Mouse (Mus musculus): ENCODE data around the gene Tbcd.

Gene Tbcd

GRCm38 (mm10) chr11:121479476-121480203, 27.9 kb downstream of the Tbcd start:
- no peak for DNase-seq

- peak in 1 of 2 experiments; percentile 17 for DNase-seq
These were observed 29.4 kb downstream of the Tbcd start for GRCm38 (mm10) chr11:121481129-121481528.

DNA sequence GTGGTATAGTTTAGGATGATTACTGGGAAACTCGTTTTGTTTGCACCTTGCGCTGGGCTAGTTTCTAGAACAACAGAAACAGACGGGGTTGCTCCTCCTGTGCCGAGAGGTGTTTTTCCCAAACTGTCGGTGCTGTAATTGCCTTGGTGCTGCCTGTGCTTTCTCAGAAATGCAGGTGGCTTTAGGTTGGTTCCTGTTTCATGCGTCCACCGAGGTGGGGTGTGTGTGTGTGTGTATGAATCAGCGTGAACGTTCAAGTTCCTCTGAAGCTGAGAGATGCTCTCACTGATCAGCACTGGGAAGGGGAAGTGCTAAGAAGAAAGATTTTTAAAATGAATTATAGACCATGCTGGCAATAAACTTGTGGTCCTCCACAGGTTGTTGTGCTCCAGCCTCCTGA, 34.1 kb downstream of the Tbcd start:
- no peak for DNase-seq

DNA sequence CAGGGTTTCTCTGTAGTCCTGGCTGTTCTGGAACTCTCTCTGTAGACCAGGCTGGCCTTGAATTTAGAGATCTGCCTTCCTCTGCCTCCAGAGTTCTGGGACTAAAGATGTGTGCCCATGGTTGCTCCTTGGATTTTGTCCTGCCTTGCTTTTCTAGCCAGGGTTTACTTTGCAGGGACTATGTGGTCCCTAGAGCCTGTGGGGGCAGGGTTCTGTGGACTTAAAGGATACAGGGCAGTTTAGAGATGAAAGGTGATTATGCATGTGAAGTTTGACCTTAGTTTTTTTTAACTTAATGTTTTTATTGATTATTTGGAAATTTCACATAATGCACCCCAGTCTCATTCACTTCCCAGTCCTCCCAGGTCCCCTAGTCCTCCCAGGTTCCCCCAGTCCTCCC, 38.9 kb downstream of the Tbcd start:
- no peak for DNase-seq

DNA sequence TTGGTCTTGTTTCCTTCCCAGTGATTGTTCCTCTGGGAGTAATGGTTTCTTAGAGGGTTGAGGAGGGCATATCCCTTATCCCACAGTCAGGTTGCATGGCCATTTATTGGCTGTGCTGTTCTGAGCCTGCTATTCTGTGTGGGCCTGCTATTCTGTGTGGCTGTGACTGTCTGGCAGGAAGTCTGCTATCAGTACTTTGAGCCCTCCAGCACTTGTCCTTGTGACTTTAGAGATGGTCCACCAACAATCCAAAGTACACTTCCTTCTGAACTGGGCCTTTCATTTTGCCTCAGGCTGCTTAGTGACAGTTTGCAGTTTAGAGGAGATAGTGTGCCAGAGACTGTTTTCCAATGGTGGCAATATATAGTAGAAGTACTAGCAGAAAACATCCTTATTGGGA, 48.8 kb downstream of the Tbcd start:
- no peak for DNase-seq

DNA sequence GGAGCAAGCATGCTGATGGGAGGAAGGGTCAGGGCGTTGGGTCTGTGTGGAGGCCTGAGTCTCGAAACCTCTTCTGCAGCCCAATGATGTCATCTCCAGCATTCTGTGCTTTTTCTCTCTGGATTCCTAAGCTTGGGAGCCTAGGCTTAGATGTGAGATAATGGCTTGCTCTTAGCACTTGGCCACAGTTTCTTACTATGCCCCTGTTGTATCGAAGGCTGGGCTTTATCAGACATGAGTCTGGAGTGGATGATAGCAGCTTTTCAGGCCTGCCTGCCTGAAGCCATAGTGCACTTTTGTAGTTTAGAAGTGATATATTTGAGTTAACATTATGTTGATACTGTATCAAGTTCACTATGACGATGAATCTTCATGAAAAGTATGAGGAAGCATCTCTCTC, 49.8 kb downstream of the Tbcd start:
- DNase-seq, result no peak

DNA sequence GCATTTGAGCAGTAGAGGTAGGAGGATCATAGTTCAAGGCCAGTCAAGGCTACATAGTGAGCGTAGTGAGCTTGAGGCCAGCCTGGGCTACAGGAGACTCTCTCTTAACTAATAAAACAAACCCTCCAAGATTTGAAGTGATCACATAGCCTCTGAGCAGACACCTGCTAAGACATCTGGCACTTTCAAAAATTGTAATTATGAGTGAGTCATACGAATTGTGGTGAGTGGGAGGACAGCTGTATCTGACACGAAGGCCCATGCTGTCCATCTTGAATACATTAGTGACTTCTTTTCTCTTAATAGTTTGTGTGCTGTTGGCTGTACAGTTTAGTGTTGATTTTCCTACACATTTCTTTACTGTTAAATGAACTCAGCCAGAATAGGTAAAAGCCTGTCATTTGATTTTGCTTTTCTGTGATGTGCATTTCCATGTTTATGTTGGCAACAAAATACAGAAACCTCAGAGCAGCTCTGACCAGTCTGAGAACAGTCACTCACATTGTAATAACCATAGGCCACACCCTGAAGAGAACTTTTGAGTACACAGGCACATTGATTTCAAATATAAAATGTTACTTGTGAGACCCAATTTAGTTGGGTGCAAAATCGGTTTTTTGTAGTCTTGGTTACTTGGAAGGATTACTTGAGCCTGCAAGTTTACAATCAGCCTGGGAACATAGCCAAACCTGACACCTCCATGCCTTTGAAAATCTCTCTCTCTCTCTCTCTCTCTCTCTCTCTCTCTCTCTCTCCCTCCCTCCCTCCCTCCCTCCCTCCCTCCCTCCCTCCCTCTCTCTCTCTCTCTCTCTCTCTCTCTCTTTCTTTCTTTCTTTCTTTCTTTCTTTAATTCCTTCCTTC, 50.5 kb downstream of the Tbcd start:
- no peak for DNase-seq

GRCm38 (mm10) chr11:121508478-121508877, 56.7 kb downstream of the Tbcd start:
- no peak for DNase-seq

DNA sequence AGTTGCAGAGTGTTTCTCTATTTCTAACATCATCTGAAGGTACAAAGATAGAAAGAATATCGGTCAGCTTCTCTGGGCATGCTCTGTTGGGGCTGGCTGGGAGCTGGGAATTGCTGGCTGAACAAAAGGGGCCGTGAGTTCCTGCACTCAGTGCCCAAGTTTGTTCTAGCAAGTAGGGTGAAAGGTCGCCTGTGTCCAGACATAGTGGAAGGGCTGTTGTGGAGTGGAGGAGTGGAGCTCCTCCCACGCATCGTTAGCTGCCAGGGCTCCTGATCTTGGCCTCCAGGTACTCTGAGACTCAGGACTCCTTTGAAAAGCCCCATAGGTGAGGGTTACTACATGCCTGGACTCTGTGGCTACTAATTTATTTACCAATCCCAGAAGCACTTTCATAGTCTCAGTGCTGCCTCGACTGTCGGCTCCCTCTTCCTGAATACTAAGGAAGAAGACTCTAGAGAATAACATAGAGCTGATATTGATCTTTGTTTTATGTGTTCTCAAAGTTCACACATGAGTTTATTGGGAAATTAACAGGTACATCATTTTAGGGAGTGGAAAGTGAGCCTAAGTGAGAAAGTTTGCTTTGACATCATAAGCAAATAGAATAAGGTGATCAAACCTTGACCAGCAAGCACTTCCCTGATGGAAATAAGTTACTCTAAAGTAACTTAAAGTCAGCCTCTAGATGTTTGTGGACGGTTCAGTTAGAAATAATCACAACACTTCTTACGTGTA, 58.9 kb downstream of the Tbcd start:
- peak; percentile 56 to 75 for DNase-seq

DNA sequence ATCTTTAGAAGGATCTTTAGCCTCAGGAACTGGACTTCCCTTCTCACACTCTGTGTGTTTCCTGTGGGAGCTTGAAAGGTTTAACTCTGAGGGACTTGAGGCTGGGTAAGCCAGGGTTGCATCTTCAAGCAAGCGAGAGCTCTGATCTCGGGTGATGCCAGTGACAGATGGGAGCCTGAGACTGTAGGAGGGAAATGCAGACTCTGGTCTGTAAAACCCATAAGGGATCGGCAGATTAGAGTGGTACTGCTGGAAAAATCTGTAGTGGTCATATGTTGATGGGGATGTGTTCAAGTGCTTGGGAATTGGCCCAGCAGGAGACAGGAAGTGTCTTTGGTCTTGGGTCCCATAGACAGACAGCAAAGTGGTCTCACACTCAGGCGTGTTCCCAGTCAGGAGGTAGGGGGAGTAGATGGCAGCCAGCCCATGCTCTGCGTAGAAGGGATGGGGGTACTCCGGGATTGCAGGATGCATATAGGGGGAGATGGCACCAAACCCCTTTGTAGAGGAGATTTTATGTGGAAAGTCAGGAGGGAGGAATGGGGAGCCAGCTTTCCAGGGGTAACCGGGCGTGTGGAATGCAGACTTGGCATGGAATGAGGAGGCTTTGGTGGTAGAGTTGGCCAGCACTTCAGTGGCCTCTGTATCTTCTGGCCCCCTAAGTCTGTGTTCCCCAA, 61.3 kb downstream of the Tbcd start:
- no peak for DNase-seq

- DNase-seq, result no peak
These were observed 64.2 kb downstream of the Tbcd start for GRCm38 (mm10) chr11:121515996-121516395.

DNA sequence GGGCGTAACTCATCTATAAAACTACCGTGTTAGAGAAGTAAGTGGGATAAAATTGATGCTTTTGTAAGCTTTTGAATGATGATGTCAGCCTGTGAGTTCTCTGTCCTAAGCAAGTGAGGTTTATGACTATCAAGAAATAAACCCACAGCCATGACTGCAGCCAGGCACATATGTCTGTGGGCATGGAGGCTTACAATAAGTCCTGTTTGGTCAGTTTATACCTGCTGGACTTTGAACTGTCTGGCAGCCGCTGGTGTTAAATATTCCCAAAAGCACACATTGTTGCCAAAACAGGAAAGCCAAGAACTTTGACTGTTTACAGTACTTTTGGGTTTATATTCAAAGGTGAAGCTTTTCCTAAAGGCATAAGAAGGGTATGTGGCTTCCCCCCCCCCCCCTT, 65.2 kb downstream of the Tbcd start:
- peak; percentile 72 to 80 for DNase-seq

GRCm38 (mm10) chr11:121517687-121518465, 66.1 kb downstream of the Tbcd start:
- DNase-seq, result peak; percentile 26 to 45

- peak; percentile 53 to 68 for DNase-seq
These were observed 67.4 kb downstream of the Tbcd start, which contains the start of gene Zfp750 for GRCm38 (mm10) chr11:121519131-121519530. TSS of gene Zfp750 (minus strand) at chr11:121519333.

DNA sequence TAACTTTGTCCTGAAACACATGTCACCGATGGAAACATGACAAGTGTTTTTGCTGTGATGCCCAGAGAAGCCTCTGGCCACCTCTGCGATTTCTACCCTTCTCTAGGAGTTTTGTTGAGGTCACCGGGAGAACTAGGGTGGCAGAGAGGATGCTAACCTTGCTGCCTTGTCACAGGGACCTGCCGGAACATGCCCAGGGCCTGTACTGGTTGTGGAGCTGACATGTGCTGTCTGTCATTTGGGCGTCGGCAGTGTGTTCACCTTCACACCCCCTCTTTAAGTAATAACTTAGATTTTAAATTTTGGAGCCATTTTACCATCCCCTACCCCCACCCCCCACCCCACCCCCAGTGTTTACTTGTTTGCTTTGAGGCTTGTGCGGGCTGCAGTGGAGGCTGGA, 68.0 kb downstream of the Tbcd start:
- no peak for DNase-seq

DNA sequence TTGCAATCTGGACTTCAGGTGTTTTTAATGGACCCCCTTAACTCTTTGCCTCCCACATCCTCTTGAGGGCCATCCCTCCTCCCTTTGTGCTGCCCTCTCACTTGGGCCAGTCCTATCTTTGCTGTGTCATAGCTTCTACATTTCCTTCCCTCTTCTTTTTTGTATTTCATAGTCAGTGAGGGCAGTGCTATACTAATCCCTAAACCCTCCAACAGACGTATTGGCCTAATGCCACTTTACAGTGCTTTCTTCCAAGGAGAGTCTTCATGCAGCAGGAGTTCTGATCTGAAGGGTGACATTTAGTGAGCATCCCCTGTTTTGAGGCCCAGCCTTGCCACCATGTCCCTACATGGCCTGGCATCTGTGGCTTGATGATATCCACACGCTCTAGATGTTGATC, 69.0 kb downstream of the Tbcd start:
- no peak for DNase-seq

DNA sequence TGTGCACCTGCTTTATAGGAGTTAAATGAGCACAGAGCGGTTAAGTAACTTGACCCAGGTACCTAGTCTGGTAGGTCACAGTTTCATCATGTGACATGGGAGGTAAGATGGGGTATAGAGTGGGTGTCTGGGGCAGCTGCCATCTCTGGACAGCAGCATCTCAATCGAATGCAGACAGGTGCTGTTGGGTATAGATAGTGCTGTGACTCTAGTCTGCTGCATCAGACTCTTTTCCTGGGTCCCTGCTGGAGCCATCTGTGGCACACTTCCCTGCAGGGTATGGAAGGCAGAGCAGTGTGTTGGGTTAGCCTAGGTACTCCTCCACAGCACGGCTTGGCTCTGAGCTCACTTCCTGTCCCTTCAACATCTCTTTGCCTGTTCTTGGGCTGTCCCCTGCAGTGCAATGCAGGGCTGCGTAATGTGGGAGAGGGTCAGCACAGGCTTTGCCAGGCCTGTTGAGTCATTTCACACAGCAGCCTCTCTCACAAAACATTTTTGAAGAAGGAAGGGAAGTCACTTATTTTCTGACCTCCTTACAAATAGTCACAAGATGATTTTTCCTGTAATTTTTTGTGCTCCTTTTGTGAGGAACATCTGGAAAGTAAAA, 70.5 kb downstream of the Tbcd start:
- no peak for DNase-seq

GRCm38 (mm10) chr11:121524191-121524590, 72.4 kb downstream of the Tbcd start:
- DNase-seq, result no peak

DNA sequence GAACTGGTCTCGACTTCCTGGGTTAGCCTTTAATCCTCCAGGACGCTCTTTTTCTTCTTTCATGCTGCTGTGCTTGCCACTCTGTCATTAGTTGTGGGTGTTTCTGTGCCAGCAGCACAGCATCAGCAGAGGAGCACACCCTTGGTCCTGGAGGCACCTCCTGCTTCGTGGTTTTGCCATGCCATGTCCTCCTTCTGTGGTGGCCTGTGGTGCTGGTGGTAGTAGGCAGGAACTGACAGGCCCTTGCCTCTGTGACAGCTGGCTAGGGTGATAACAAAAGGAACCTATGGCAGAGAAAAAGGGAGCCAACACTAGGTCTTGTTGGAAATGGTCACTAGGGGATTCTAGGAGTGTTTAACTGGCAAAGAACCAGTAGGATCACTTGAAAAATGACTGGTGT, 78.0 kb downstream of the Tbcd start:
- DNase-seq, result no peak

- DNase-seq, result no peak
These were observed 84.8 kb downstream of the Tbcd start for GRCm38 (mm10) chr11:121536528-121536927.

DNA sequence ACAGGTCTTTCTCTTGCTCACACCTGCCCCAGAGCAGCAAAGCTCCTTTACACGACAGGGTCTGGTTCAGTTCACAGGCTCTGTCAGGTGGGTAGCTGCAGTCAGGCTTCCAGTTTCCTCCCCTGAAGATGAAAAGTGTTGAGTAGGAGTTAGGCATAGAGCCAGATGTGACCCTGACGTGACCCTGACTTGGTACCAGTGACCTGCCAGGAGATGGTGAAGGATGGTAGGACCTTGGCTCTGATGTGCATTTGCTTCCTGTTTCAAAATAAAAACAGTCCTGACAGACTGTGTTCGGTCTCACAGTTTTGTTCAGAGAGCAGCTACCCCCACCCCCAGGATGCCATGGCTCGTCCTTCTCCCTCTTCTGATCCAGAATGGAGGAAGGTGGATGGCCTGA, 90.7 kb downstream of the Tbcd start:
- DNase-seq, result no peak
